Mouse (Mus musculus): ENCODE data around the gene Ripor2. TPM values are rescaled to one million over a fixed set of nuclear protein-coding genes. Genes with fewer than 3 reads are reported as not detected.

Gene Ripor2
- polyA plus RNA-seq, 1 experiment from 2014 or later, result 7.1 TPM

DNA sequence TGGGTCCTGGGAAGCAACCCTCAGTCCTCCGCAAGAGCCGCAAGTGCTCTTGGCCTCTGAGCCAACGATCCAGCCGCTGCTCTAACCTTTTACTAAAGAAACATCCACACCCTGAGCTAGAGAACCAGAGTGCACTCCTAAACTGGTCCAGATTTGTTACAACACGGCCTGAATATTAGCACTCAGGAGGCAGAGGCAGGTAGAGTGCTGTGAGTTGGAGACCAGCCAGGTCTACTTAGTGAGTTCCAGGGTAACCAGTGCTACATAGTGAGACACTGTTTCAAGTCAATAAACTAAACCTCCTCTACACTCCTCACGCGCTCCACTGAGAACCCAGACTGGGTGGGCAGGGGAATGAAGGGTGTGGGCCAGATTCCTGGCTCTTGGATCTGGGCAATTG, 111.3 kb downstream of the Ripor2 start:
- Histone ChIP-seq H3K27me3 (no peaks in the 10 kb centered on the region), H3K9me3 (no peaks in the 10 kb centered on the region), H3K4me1 (no peaks in the 10 kb centered on the region), H3K27ac (no peak overlapping the region), H3K4me2 (no peak overlapping the region), H3K4me3 (no peak overlapping the region), H3K9ac (no peak overlapping the region), H3K36me3 (no peaks in the 10 kb centered on the region)
- WGBS, result 92% methylated on average over 7 of the region's 7 CpGs
- ATAC-seq (ENCODE audit: insufficient number of reproducible peaks, insufficient read depth, low FRiP score, low TSS enrichment, low read depth), result no peak

DNA sequence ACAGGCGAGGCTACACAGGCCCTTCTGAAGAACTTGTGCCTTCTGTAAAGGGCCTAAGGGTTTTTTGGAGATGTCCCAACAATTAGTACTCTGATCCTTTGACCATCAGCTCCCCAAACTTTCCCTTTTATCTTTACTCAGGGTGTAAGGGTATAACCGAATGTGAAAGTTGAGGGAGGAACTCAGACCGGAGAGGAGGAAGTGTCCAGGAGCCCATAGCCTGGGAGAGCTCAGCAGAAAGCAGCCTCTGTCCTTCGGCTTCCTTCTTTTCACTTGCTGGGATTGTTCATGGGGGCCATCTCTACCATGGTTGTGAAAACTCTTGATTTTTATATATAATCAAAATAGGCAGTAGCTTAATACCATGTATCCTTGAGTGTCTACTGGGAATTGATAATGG, 116.8 kb downstream of the Ripor2 start:
- 85% methylated on average over 4 of the region's 4 CpGs for WGBS
- Histone ChIP-seq H3K27ac (no peak overlapping the region), H3K4me3 (no peak overlapping the region), H3K9me3 (no peaks in the 10 kb centered on the region), H3K4me1 (no peaks in the 10 kb centered on the region), H3K36me3 (no peaks in the 10 kb centered on the region), H3K27me3 (no peaks in the 10 kb centered on the region), H3K9ac (no peak overlapping the region), H3K4me2 (no peak overlapping the region)
- no peak for ATAC-seq (ENCODE audit: insufficient number of reproducible peaks, insufficient read depth, low FRiP score, low TSS enrichment, low read depth)

DNA sequence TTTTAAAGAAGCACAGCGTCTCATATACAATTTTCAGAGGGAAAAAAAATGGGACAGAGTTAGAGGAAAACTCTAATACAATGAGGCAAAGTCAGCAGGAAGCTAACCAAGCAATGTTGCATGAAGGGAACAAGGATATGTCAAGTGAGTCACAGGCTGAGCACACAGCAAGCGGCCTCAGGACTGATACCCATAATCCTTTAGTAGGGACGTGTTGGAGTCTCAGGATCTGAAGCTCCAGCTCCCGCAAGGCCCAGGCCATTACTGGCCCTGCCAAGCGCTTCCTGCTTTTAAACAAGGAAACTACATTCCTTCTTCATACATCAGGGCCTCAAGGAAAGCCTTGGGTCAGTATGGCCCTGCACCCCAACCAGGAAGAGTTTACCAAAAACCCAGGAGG, 120.1 kb downstream of the Ripor2 start:
- no peaks in the 10 kb centered on the region for H3K4me1 ChIP-seq
- H3K9ac ChIP-seq, result no peak overlapping the region
- no peak overlapping the region for H3K27ac ChIP-seq
- ATAC-seq (ENCODE audit: insufficient number of reproducible peaks, insufficient read depth, low FRiP score, low TSS enrichment, low read depth), result no peak
- H3K9me3 ChIP-seq, result no peaks in the 10 kb centered on the region
- H3K27me3 ChIP-seq, result no peaks in the 10 kb centered on the region
- WGBS, result 77% methylated on average over 5 of the region's 5 CpGs
- no peak overlapping the region for H3K4me3 ChIP-seq
- no peak overlapping the region for H3K4me2 ChIP-seq
- H3K36me3 ChIP-seq, result no peaks in the 10 kb centered on the region

DNA sequence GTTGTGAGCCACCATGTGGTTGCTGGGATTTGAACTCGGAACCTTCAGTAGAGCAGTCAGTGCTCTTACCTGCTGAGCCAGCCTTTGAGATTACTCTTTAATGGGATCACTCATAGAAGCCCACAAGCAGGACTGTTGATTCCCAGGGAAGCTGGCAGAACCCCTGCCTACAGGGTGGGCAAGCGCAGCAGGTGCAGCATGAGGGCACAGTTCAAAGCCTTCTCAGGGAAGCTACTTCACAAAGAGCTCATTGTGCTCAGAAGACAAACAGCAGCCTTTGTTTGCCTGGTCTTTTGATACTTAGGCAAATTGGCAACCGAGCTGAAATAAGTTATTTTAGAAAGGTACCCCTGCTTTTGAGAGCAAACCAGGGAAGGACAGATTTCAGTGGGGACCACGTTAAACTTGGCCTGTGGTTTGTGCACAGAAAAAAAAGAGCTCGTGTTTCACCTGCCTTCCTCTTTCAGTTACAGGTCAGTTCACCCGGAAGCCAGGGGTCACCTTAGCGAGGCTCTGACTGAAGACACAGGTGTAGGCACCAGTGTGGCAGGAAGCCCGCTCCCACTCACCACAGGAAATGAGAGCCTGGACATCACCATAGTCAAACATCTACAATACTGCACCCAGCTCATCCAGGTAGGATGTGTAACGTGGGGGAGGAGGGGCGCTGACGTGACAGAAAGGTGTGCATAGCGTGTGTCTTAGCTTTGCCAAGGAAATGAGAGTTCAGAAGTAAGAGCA, 127.8 kb downstream of the Ripor2 start:
- Histone ChIP-seq H3K27me3 (no peaks in the 10 kb centered on the region), H3K4me2 (no peak overlapping the region), H3K4me3 (no peak overlapping the region), H3K9me3 (no peaks in the 10 kb centered on the region), H3K4me1 (0 out of 2 replicates have a peak, but pooled peaks cover 6% of the 10 kb centered on the region), H3K9ac (no peak overlapping the region), H3K27ac (no peak overlapping the region), H3K36me3 (no peaks in the 10 kb centered on the region)
- 68% methylated on average over 12 of the region's 12 CpGs for WGBS
- ATAC-seq (ENCODE audit: insufficient number of reproducible peaks, insufficient read depth, low FRiP score, low TSS enrichment, low read depth), result no peak

DNA sequence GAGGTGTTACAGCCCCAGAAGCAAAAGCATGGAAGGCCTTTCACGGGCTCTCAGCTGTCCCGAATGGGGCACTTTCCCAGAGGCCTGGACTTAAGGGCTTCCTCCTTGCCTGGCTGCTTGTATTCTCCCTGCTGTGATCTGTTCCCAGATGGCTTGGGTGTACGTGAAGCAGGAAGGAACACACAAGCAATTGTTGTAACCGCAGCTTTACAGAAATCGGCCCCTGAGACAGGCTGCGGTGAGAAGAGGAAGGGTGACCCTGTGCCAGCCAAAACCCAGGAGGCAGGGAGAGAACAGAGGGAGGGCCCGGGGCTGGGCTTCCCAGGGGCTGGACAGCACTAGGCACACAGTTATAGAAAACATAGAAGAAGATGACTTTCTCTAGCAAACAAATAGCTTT, 129.0 kb downstream of the Ripor2 start:
- Histone ChIP-seq H3K36me3 (no peaks in the 10 kb centered on the region), H3K9ac (no peak overlapping the region), H3K9me3 (no peaks in the 10 kb centered on the region), H3K4me2 (no peak overlapping the region), H3K4me1 (0 out of 2 replicates have a peak, but pooled peaks cover 6% of the 10 kb centered on the region), H3K27me3 (no peaks in the 10 kb centered on the region), H3K4me3 (no peak overlapping the region), H3K27ac (no peak overlapping the region)
- 42% methylated on average over 7 of the region's 7 CpGs for WGBS
- no peak for ATAC-seq (ENCODE audit: insufficient number of reproducible peaks, insufficient read depth, low FRiP score, low TSS enrichment, low read depth)

DNA sequence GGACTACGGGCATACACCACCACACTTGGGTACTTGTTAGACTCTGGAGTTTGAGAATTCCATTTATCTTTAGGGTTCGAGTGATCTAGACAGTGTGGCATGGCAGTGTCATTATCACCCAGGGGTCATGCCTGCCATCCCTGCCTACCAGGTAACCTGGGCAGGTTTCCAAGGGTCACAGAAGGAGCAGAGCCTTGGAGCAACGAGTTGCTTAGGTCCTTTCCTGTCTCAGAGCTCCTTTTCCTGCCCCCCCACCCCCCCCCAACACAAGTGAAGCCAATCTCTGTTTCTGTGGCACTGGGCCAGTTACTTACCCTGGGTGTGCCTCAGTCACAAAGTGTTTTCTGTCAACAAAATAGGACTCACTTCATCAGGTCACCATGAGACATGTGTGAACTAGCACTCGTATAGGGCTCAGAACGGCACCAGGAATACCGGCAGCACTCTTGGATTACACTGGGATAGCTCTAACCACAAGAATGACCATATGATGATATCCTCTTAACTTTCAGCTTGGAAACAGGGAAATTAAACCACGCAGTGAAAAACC, 130.7 kb downstream of the Ripor2 start:
- Histone ChIP-seq H3K9me3 (no peaks in the 10 kb centered on the region), H3K4me3 (no peak overlapping the region), H3K27ac (no peak overlapping the region), H3K36me3 (no peaks in the 10 kb centered on the region), H3K4me1 (0 out of 2 replicates have a peak, but pooled peaks cover 6% of the 10 kb centered on the region), H3K9ac (no peak overlapping the region), H3K4me2 (no peak overlapping the region), H3K27me3 (no peaks in the 10 kb centered on the region)
- WGBS, result 77% methylated on average over 7 of the region's 7 CpGs
- ATAC-seq (ENCODE audit: insufficient number of reproducible peaks, insufficient read depth, low FRiP score, low TSS enrichment, low read depth), result no peak

DNA sequence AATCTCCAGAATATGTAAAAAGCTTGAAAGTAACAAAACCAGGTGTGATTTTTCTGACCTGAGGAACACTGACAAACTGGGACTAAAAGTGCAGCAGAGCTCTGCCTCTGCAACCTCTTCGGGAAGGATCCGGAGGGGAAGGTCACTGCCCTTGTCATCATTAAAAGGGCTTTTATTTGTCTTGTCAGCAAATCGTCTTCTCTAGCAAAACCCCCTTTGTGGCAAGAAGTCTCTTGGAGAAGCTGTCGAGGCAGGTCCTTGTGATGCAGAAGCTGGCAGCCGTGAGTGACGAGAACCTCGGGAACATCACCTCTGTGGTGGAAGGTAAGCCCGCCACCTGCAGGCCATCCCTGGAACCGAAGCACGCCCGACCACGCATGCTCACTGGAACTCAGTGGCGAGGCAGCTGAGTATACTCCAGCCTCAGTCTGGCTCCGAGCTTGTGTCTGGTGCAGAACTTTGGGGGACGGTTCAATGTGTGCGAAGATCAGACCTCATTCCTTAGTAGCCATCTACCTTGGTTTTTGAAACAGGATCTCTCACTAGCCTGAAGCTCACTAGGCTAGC, 131.5 kb downstream of the Ripor2 start:
- WGBS, result 9% methylated on average over 16 of the region's 16 CpGs
- H3K4me1 ChIP-seq, result 0 out of 2 replicates have a peak, but pooled peaks cover 6% of the 10 kb centered on the region
- H3K4me2 ChIP-seq, result peak overlapping the region; percentile 56
- H3K9ac ChIP-seq, result peak overlapping the region; percentile 58
- no peaks in the 10 kb centered on the region for H3K36me3 ChIP-seq
- no peak overlapping the region for H3K27ac ChIP-seq
- no peaks in the 10 kb centered on the region for H3K9me3 ChIP-seq
- no peaks in the 10 kb centered on the region for H3K27me3 ChIP-seq
- H3K4me3 ChIP-seq, result peak overlapping the region; percentile 27
- ATAC-seq (ENCODE audit: insufficient number of reproducible peaks, insufficient read depth, low FRiP score, low TSS enrichment, low read depth), result no peak

DNA sequence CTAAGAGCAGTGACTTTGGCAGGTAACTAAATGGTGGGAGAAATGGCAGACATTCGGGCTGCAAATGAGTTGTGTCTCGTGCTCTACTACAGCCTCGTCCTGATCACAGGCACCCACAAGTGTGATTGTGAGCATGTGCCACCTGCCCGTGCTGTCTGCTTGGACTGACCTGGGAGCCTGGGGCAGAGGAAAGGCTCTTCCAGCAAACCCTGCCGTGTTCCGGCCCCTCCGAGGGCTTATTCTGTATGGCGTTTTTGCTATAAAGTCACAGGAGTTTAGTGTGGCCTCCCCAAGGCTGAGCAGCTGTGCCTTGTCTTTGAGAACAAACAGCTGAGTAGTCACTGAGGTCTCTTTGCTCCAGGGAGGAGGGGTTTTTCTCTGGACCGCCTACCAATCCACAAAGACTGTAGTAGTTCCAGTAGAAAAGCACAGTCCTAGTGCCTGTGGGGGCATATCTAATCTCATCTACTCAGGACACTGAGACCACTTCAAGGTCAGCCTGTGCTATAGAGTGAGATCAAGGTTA, 132.4 kb downstream of the Ripor2 start:
- Histone ChIP-seq H3K27ac (no peak overlapping the region), H3K9me3 (no peaks in the 10 kb centered on the region), H3K27me3 (no peaks in the 10 kb centered on the region), H3K9ac (no peak overlapping the region), H3K4me3 (no peak overlapping the region), H3K4me2 (no peak overlapping the region), H3K4me1 (0 out of 2 replicates have a peak, but pooled peaks cover 6% of the 10 kb centered on the region), H3K36me3 (no peaks in the 10 kb centered on the region)
- no peak for ATAC-seq (ENCODE audit: insufficient number of reproducible peaks, insufficient read depth, low FRiP score, low TSS enrichment, low read depth)
- 77% methylated on average over 9 of the region's 9 CpGs for WGBS

DNA sequence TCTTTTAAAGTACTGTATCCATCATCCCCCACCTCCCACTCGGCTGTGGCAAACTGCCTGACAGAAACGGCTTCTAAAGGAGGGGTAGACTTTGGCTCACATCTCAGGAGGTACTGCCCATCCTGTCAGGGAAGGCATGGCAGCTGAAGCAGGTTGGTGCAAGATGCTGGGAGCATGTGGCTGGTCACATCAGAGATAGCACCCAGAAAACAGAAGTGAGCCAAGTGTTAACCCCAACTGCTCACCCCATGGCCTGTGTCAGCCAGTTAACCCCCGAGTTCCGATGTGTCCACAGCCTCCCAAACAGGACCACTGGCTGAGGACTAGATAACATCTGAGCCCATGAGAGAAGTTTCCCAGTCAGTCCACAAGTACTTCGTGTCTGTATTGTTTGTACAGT, 133.6 kb downstream of the Ripor2 start:
- 60% methylated on average over 5 of the region's 5 CpGs for WGBS
- Histone ChIP-seq H3K27ac (no peak overlapping the region), H3K27me3 (no peaks in the 10 kb centered on the region), H3K4me3 (no peak overlapping the region), H3K4me2 (no peak overlapping the region), H3K36me3 (no peaks in the 10 kb centered on the region), H3K9me3 (no peaks in the 10 kb centered on the region), H3K4me1 (0 out of 2 replicates have a peak, but pooled peaks cover 6% of the 10 kb centered on the region), H3K9ac (no peak overlapping the region)
- ATAC-seq (ENCODE audit: insufficient number of reproducible peaks, insufficient read depth, low FRiP score, low TSS enrichment, low read depth), result no peak

DNA sequence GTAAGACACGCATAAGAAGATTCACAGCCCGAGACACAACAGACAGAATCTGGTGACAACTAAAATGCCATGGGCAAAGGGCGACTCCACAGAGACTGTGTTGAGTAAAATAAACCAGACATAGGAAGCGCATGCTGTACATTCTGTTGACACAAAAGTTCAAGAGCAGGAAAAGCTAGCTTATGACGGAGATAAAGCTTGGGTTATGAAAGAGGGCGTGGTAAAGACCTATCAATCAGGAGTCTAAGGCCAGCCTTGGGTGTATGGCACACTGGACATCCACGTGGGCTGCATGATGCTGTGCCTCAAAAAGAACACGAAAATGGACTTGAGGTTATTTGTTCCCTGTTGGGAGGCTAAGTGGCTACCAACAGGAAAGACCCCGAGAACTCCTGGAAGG, 134.5 kb downstream of the Ripor2 start:
- H3K27ac ChIP-seq, result no peak overlapping the region
- no peak overlapping the region for H3K4me3 ChIP-seq
- H3K9me3 ChIP-seq, result no peaks in the 10 kb centered on the region
- no peak overlapping the region for H3K9ac ChIP-seq
- 0 out of 2 replicates have a peak, but pooled peaks cover 6% of the 10 kb centered on the region for H3K4me1 ChIP-seq
- WGBS, result 81% methylated on average over 9 of the region's 9 CpGs
- no peaks in the 10 kb centered on the region for H3K27me3 ChIP-seq
- no peak overlapping the region for H3K4me2 ChIP-seq
- H3K36me3 ChIP-seq, result no peaks in the 10 kb centered on the region
- no peak for ATAC-seq (ENCODE audit: insufficient number of reproducible peaks, insufficient read depth, low FRiP score, low TSS enrichment, low read depth)

DNA sequence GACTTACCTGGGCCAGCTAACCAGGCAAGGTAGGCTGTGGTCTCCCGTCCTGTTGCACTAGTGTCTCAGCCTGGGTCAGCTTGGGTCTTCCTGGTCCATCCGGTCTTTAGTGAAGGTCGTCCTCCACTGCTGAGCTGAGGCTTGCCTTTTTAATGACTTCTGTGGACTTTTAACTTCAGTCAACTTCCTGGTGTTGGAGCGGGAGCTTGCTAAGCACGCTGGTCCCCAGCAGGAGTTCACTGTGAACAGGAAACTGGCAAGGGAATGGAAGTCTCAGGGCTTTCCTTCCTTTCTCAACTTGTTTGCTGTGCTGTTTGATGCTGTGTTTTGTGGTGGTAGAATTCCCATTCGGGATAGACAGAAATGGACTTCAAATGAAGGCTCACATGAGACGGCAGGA, 135.7 kb downstream of the Ripor2 start:
- Histone ChIP-seq H3K27ac (no peak overlapping the region), H3K9ac (no peak overlapping the region), H3K9me3 (no peaks in the 10 kb centered on the region), H3K27me3 (no peaks in the 10 kb centered on the region), H3K4me2 (no peak overlapping the region), H3K4me3 (no peak overlapping the region), H3K4me1 (0 out of 2 replicates have a peak, but pooled peaks cover 6% of the 10 kb centered on the region), H3K36me3 (no peaks in the 10 kb centered on the region)
- 80% methylated on average over 7 of the region's 7 CpGs for WGBS
- ATAC-seq (ENCODE audit: insufficient number of reproducible peaks, insufficient read depth, low FRiP score, low TSS enrichment, low read depth), result no peak

DNA sequence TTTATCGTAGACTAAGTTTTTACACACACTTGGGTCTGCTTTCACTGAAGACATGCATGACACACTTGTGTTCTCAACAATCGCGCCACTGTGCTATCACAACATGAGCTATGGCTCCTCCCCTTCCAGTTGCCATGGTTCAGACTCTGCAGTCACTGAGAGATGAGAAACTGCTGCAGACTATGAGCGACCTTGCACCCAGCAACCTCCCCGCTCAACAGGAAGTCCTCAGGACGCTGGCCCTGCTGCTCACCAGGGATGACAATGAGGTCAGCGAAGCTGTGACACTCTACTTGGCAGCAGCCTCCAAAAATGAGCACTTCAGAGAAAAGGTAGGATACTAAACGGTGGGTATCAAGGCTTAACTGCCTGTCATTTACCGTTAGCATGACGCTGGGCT, 139.5 kb downstream of the Ripor2 start:
- H3K4me1 ChIP-seq, result peaks cover 13% of the 10 kb centered on the region
- WGBS, result 66% methylated on average over 10 of the region's 10 CpGs
- H3K27ac ChIP-seq, result no peak overlapping the region
- no peaks in the 10 kb centered on the region for H3K36me3 ChIP-seq
- H3K4me3 ChIP-seq, result no peak overlapping the region
- ATAC-seq (ENCODE audit: insufficient number of reproducible peaks, insufficient read depth, low FRiP score, low TSS enrichment, low read depth), result no peak
- no peaks in the 10 kb centered on the region for H3K9me3 ChIP-seq
- no peaks in the 10 kb centered on the region for H3K27me3 ChIP-seq
- H3K9ac ChIP-seq, result no peak overlapping the region
- H3K4me2 ChIP-seq, result no peak overlapping the region

All from embryonic facial prominence, embryonic 13.5 days (tissue).